Mouse (Mus musculus): ENCODE measurements at regions not wholly inside any gene's neighbourhood (a gene's known extent, or its start where the extent isn't known, plus 50 kb on each side); places are given as distances from the start of the nearest gene placed in this dataset.

DNA sequence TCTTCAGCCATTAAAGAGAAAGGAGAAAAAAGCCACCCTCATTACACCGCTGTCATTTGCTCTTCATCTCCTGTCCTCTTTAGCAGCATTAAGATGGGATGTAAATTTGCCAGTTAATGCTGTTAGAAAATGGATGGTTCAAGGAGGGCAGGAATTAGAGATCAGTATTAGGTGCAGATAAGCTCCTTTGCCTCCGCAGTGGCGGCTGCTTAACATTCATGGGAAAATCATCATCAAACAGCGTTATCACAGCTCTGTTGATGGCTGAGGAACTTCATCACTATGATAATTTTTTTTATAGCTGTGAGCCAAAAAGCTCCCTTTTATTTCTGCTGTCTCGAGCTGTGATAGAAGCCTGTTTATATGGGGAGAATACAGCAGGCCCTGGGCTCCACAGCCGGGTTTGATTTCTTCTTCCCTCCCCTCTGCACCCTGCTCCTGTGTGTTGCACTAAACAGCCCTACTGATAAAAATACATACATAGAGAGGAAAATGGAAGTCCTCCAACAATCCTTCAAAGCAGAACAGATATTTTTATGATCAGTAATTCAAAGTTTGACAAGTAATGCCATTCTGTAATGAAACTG is 60.4 kb upstream of the Fam204a start:
- TF ChIP-seq CTCF (IDR thresholded peaks at IDR 0.05; ENCODE audit: extremely low read depth, insufficient read length, insufficient replicate concordance, low read depth, low read length): no peak
- no peak for TF ChIP-seq POLR2A (IDR thresholded peaks at IDR 0.05; ENCODE audit: low read depth, low read length)
